Mouse (Mus musculus) olfactory bulb, adult 2 months (tissue): Measurements from ENCODE around the gene St3gal4. TPM values are rescaled to one million over a fixed set of nuclear protein-coding genes. Genes with fewer than 3 reads are reported as not detected.

Experiments
- H3K27ac ChIP-seq: fragments of 200-500 bp; 2 replicates; pipeline ENCODE4 v1.5.1; 2012; ENCODE audit warnings: low read depth, low read length; ENCODE audit not compliant: insufficient read depth
- H3K4me1 ChIP-seq: fragments of 200-500 bp; 2 replicates; pipeline ENCODE4 v1.6.1; 2012; ENCODE audit warnings: low read length; ENCODE audit not compliant: control insufficient read depth, insufficient read depth
- H3K4me3 ChIP-seq: fragments of 200-500 bp; 2 replicates; pipeline ENCODE4 v1.5.1; 2012; ENCODE audit warnings: mild to moderate bottlenecking, low read depth, low read length, moderate library complexity; ENCODE audit not compliant: insufficient read depth
- CTCF ChIP-seq: fragments of 200-500 bp; IDR thresholded peaks from 2 replicates; pipeline ENCODE4 v1.5.1; 2012; ENCODE audit warnings: low read depth, mild to moderate bottlenecking, low read length, moderate library complexity; ENCODE audit not compliant: insufficient read depth
- POLR2A ChIP-seq: fragments of 200-500 bp; IDR thresholded peaks from 2 replicates; pipeline ENCODE4 v1.6.1; 2012; ENCODE audit warnings: mild to moderate bottlenecking, low read depth, low read length, moderate library complexity; ENCODE audit not compliant: insufficient read depth
- WGBS: fragments of 180-500 bp; shearing (Covaris S2); methylation state at CpG from one replicate; pipeline ENCODE4 v1.1.7; 2018; 5-methylcytosine and 5-hydroxymethylcytosine counted together
- polyA plus RNA-seq: library from polyadenylated mRNA; stranded (reverse); fragments of >200 nt; gene quantifications from 2 replicates; pipeline ENCODE4 v1.2.4, GENCODE M21; 2012; ENCODE audit warnings: low replicate concordance; ENCODE audit not compliant: missing spikeins, insufficient read depth, insufficient read length

Gene St3gal4
- polyA plus RNA-seq, 1 experiment = not detected

GRCm38 (mm10) chr9:35097901-35098300 is 21.2 kb downstream of the St3gal4 start:
- Histone ChIP-seq H3K4me3 (no peak overlapping the region), H3K27ac (no peak overlapping the region), H3K4me1 (0 out of 2 replicates have a peak, but pooled peaks cover 3% of the 10 kb centered on the region)
- TF ChIP-seq POLR2A (no peak), CTCF (no peak)
- 86% methylated on average over 4 of the region's 4 CpGs for WGBS

DNA sequence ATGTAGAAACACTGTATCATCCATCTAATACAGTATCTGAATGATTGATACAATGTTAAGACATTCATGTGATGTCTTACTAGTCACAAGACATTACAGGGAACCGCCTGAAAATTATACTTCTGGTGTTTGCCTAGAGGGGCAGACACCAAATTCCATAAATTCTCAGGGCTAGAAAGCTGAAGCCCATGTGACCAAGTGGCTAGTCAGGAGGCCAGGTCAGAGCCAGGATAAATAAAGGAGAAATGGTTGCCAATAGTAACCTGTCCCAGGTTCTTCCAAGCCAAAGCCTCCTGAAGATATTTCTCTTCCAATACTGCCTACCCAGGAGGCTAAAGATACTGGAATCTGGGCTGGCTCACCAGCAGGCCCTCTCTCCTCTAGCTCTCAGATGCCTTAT is 23.3 kb downstream of the St3gal4 start:
- Histone ChIP-seq H3K4me3 (no peak overlapping the region), H3K27ac (no peak overlapping the region), H3K4me1 (0 out of 2 replicates have a peak, but pooled peaks cover 3% of the 10 kb centered on the region)
- WGBS = 90% methylated on average over 1 of the region's 1 CpGs
- TF ChIP-seq CTCF (no peak), POLR2A (no peak)

- Histone ChIP-seq H3K4me3 (no peak overlapping the region), H3K4me1 (no peaks in the 10 kb centered on the region), H3K27ac (no peak overlapping the region)
- TF ChIP-seq CTCF (no peak), POLR2A (no peak)
- 90% methylated on average over 3 of the region's 3 CpGs for WGBS
These were observed 25.7 kb downstream of the St3gal4 start for GRCm38 (mm10) chr9:35093350-35093749.

- 99% methylated on average over 2 of the region's 2 CpGs for WGBS
- Histone ChIP-seq H3K4me1 (no peaks in the 10 kb centered on the region), H3K27ac (no peak overlapping the region), H3K4me3 (no peak overlapping the region)
- TF ChIP-seq POLR2A = no peak
- TF ChIP-seq CTCF = no peak
These were observed 26.2 kb downstream of the St3gal4 start for GRCm38 (mm10) chr9:35092904-35093303.

DNA sequence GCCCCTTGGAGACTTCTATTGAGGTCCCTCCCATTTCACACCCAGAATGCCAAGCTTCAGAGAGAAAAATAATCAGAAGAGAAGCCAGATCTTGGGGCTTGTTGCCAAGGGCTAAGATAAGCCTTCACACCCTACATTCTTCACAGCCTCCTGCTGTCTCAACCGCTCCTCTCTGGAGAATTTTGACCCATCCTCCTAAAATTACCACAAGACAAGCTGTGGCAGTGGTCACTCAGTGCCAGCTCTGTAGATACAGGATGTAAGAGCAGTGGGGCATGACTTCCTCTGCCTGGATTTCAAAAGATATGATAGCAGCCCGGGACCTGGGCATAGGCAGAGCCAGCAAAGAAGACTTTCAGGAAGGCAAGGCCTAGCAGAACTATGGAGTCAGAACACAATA is 57.6 kb downstream of the St3gal4 start:
- 85% methylated on average over 2 of the region's 2 CpGs for WGBS
- Histone ChIP-seq H3K4me3 (no peak overlapping the region), H3K4me1 (no peaks in the 10 kb centered on the region), H3K27ac (no peak overlapping the region)
- no peak for TF ChIP-seq POLR2A
- TF ChIP-seq CTCF = no peak

DNA sequence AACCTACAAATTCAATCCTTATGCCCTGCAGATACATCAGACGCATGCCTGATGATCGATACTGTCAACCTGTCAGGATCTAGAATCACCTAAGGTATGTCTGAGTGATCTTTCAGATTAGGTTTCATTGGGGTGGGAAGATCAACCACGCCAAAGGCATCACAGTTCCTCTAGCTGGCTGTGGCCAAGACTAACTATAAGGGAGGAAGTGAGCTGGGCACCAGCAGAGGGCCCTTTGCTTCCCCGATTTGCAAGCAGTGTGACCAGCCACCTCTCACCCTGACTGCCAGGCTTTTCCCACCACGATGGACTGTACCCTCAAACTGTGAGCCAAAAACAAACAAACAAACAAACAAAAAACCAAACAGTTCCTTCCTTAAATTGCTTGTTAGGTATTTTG is 59.2 kb downstream of the St3gal4 start:
- Histone ChIP-seq H3K27ac (no peak overlapping the region), H3K4me3 (no peak overlapping the region), H3K4me1 (no peaks in the 10 kb centered on the region)
- WGBS = 84% methylated on average over 5 of the region's 5 CpGs
- TF ChIP-seq POLR2A (no peak), CTCF (no peak)

GRCm38 (mm10) chr9:35058596-35059354 is 60.3 kb downstream of the St3gal4 start:
- TF ChIP-seq POLR2A (no peak), CTCF (no peak)
- 68% methylated on average over 2 of the region's 2 CpGs for WGBS
- Histone ChIP-seq H3K4me1 (no peaks in the 10 kb centered on the region), H3K4me3 (no peak overlapping the region), H3K27ac (no peak overlapping the region)

GRCm38 (mm10) chr9:35058186-35058585 is 60.9 kb downstream of the St3gal4 start:
- Histone ChIP-seq H3K4me1 (no peaks in the 10 kb centered on the region), H3K27ac (no peak overlapping the region), H3K4me3 (no peak overlapping the region)
- TF ChIP-seq CTCF = no peak
- TF ChIP-seq POLR2A = no peak
- 89% methylated on average over 4 of the region's 4 CpGs for WGBS

DNA sequence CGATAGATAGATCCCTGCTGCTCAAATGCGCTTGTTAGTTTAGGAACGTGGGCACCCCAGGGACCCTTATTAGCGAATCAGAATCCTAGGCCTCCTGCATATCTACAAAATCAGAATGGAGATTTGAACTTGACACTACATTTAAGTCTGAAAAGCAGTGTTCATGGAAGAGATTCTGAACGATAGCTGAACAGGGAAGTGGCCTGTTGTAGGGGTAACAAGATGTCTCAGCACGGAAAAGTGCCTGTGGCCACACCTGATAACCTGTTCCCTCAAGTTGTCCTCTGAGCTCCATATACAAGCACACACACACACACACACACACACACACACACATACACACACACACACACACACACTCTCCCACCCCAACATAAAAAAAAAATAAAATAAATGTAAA is 61.4 kb downstream of the St3gal4 start:
- 95% methylated on average over 6 of the region's 6 CpGs for WGBS
- Histone ChIP-seq H3K4me3 (no peak overlapping the region), H3K4me1 (no peaks in the 10 kb centered on the region), H3K27ac (no peak overlapping the region)
- TF ChIP-seq CTCF = no peak
- no peak for TF ChIP-seq POLR2A

DNA sequence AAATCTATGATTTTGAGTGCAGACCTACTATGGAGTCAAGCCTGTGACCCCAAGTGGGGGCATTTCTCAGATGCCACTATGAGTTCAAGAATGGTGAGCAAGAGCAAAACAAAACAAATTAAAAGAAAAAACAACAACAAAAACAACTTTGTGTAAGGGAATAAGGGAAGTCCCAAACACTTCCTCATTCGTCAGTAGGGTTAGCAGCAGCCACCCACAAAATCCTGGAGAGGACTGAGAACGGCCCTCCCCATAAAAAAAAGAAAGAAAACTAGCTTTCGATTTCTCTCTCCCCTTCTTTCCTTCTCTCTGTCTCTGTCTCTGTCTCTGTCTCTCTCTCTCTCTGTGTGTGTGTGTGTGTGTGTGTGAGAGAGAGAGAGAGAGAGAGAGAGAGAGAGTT is 62.5 kb downstream of the St3gal4 start:
- H3K4me1 ChIP-seq = no peaks in the 10 kb centered on the region
- H3K27ac ChIP-seq = no peak overlapping the region
- WGBS = 88% methylated on average over 3 of the region's 3 CpGs
- H3K4me3 ChIP-seq = no peak overlapping the region
- TF ChIP-seq POLR2A (no peak), CTCF (no peak)
